Comparison of ENCODE assay signal across 13 mouse cellular contexts in the genomic region with DNA sequence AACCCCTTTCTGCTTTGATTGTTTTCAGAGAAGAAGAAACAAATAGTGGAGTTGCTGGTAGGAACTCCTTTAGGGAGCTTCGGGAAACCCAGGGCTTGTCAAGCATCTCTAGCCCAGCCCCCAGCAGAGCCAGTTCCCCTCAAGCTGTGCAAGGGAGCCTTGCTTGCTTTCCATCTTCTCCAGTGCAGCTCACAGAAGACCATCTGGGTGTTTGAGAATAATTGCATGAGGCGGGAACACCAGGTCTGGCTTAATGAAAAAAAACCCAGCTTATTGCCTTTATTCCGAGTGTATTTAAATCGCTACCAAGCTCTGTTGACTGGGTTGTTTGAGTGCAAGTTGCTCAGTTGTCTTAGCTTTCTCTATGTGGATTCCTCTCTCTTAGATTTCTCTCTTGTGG.
A peak's percentile ranks its signal among the peaks of the same experiment; 100 is the strongest.
DNase-seq lines count a peak whose midpoint lies in the region; ATAC-seq lines count a peak whose summit lies in the region.
"Had no signal": no experiment of that assay in that cellular context is flagged by ENCODE, and none has a peak within 500 bp of the region (broad histone marks: within the 10 kb centered on the region; RNA-seq: fewer than 3 reads in every experiment).

No protein-coding gene starts in this region.

- intact Hi-C loops in heart, postnatal 14 days (cut with DNase I) = no loop called here

- DNase-seq in layer of hippocampus, adult 11-12 months (ENCODE audit: low spot score) = peak; percentile 26
- DNase-seq in layer of hippocampus, postnatal 25 days (ENCODE audit: extremely low spot score in 1 of 2, low spot score in 1 of 2) = no peak
- peak; percentile 48 to 54 for DNase-seq in layer of hippocampus, adult 8-10 months (ENCODE audit: low spot score in 2 of 2)
- peak; percentile 16 to 63 for DNase-seq in layer of hippocampus, postnatal 14 days (ENCODE audit: low spot score in 2 of 2)
- no peak for DNase-seq in heart, postnatal 14 days
- no peak for DNase-seq in spleen, postnatal 10 days (ENCODE audit: low spot score in 2 of 2)
- DNase-seq: adrenal gland, postnatal 10 days; cerebellum, adult 11-12 months; cerebellum, adult 9-10 months; cerebellum, postnatal 36 days; gastrocnemius, postnatal 36 days; heart, adult 11 months had no signal

- no peak for ATAC-seq in inflammation-experienced regulatory T-cells, adult 6 months

Comparison
In these comparisons a context has a peak if more than half of its experiments do, and no peak if none do; other contexts are left out.
1. DNase-seq: peak in layer of hippocampus, adult 11-12 months (single experiment), layer of hippocampus, adult 8-10 months (2 of 2) and layer of hippocampus, postnatal 14 days (2 of 2); none in layer of hippocampus, postnatal 25 days (0 of 2), heart, postnatal 14 days (0 of 2) and spleen, postnatal 10 days (0 of 2).